Mouse (Mus musculus) testis, adult 2 months (tissue): ENCODE results near the gene Olfr1110.

ENCODE experiments used
- CTCF ChIP-seq: fragments of 200-500 bp; IDR thresholded peaks from 2 replicates; pipeline ENCODE4 v1.5.1; 2012; ENCODE audit warnings: low read depth, mild to moderate bottlenecking, inconsistent platforms, low read length, moderate library complexity; ENCODE audit not compliant: control insufficient read depth, insufficient read depth, insufficient replicate concordance
- POLR2A ChIP-seq: fragments of 200-500 bp; IDR thresholded peaks from 2 replicates; pipeline ENCODE4 v1.6.1; 2012; ENCODE audit warnings: low read depth, mild to moderate bottlenecking, inconsistent platforms, low read length, moderate library complexity; ENCODE audit not compliant: control insufficient read depth

GRCm38 (mm10) chr2:87095908-87096307, 44.2 kb downstream of the Olfr1110 start, which contains the start of gene Olfr1109:
- TF ChIP-seq POLR2A (no peak), CTCF (no peak)
